Mouse (Mus musculus): Measurements from ENCODE around the gene Fbxo46.

Fbxo46 gene

GRCm38 (mm10) chr7:19171831-19172230 lies 52.2 kb downstream of the Fbxo46 start:
- peak; percentile 46 to 52 for DNase-seq

GRCm38 (mm10) chr7:19172874-19173273 lies 53.2 kb downstream of the Fbxo46 start:
- DNase-seq: peak; percentile 69 to 74

- DNase-seq: peak; percentile 84 to 91
Observed at GRCm38 (mm10) chr7:19175708-19176515, 56.3 kb downstream of the Fbxo46 start, which contains the start of gene Eml2. TSS of gene Eml2 (plus strand) at chr7:19176421.

GRCm38 (mm10) chr7:19176516-19176947 lies 56.9 kb downstream of the Fbxo46 start:
- DNase-seq: no peak

- DNase-seq: peak; percentile 25 to 35
Observed at GRCm38 (mm10) chr7:19177216-19177615, 57.6 kb downstream of the Fbxo46 start.

GRCm38 (mm10) chr7:19178035-19178434 lies 58.4 kb downstream of the Fbxo46 start:
- DNase-seq: peak; percentile 48 to 58

- peak; percentile 87 to 91 for DNase-seq
Observed at GRCm38 (mm10) chr7:19178443-19179092, 58.9 kb downstream of the Fbxo46 start.

- peak; percentile 57 to 66 for DNase-seq
Observed at GRCm38 (mm10) chr7:19179173-19179572, 59.5 kb downstream of the Fbxo46 start.

GRCm38 (mm10) chr7:19179936-19180335 lies 60.3 kb downstream of the Fbxo46 start:
- no peak for DNase-seq

GRCm38 (mm10) chr7:19180862-19181429 lies 61.3 kb downstream of the Fbxo46 start:
- no peak for DNase-seq

- DNase-seq: no peak
Observed at GRCm38 (mm10) chr7:19184250-19184649, 64.6 kb downstream of the Fbxo46 start.

- DNase-seq: no peak
Observed at GRCm38 (mm10) chr7:19184758-19185157, 65.1 kb downstream of the Fbxo46 start.

Data from cerebellum, adult 18-20 months (tissue).